Mouse (Mus musculus): ENCODE results near the gene Rnf220.

DNA sequence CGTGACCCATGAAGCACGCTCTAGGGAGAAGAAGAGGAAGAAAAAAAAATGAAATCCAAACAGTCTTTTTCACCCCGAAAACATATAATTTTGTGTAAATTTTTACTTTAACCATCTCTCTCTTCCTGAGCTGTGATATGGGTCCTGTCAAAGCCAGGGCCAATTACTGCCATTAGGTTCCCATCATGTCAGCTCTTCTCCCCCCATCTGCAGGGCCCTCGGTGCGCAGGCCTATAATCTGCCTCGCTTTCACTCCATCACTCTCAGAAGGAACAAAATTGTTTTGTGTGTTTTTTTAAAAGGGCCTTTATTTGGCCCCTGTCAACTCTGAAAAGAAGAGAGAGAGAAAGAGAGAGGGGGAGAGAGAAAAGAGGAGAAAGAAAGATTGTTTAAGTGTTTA, 91.6 kb downstream of the Rnf220 start:
- no peak for TF ChIP-seq EP300 (IDR thresholded peaks at IDR 0.05; ENCODE audit: low read depth)
- TF ChIP-seq CTCF (IDR thresholded peaks at IDR 0.05; ENCODE audit: low read depth): no peak
